Comparison of ENCODE assay signal across 9 mouse cellular contexts in the genomic region with DNA sequence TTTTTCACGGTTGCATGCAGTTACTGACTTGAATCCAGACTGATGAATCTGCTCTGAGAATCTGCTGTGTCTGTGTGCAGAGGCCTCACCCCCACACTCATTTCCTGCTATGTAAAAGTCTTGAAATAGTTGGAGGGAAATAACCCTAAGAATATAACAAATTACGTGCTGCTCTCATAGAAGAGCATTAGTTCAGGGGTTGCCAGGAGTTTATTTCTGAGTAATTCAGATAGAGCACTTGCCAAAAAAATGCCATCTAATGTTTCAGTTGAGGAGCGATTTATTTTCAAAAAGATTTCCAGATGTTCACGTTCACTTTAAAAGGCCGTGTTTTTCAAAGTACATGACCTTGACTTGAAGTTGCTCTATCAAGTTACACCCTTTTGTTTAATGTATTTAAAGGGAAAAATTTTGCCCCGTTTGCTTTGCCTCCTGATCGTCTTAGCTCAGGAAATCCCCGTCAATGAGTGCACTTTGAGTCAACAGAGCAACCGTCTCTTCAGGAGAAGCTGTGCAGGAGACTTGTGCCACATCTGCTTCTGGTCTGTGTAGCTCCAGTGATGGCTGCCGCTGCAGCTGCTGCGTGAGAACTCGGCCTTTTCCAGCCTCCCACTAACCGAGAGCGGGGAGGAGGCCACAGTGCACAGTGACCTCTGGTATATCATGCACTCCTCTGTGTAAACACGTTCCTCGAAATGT. TPM values are rescaled to one million over a fixed set of nuclear protein-coding genes. Genes with fewer than 3 reads are reported as not detected.
A peak's percentile ranks its signal among the peaks of the same experiment; 100 is the strongest.
DNase-seq lines count a peak whose midpoint lies in the region; ATAC-seq and TF ChIP-seq lines count a peak whose summit lies in the region.
"Had no signal": no experiment of that assay in that cellular context is flagged by ENCODE, and none has a peak within 500 bp of the region (broad histone marks: within the 10 kb centered on the region; RNA-seq: fewer than 3 reads in every experiment).

No protein-coding gene starts in this region.

- H3K27me3 ChIP-seq in Patski, result no peaks in the 10 kb centered on the region
- no peaks in the 10 kb centered on the region for H3K27me3 ChIP-seq in heart, embryonic 12.5 days (replicated peaks)
- H3K27me3 ChIP-seq in limb, embryonic 15.5 days, result no peaks in the 10 kb centered on the region

- peak; percentile 84 for DNase-seq in heart, adult 11 months
- DNase-seq in heart, postnatal 4 days, result no peak
- DNase-seq in Patski (ENCODE audit: low read depth, low spot score), result peak; percentile 17
- no peak for DNase-seq in cerebellum, adult 18-20 months
- DNase-seq in thymus, adult 18-20 months, result no peak
- DNase-seq in cerebellum, adult 9-11 months, result no peak

- H3K9ac ChIP-seq in heart, embryonic 12.5 days, result no peak overlapping the region
- H3K9ac ChIP-seq in limb, embryonic 15.5 days, result no peak overlapping the region

- CTCF ChIA-PET in Patski (lab: Charles Lee), result no interaction called here

- ATAC-seq in Patski, result peak; percentile 60
- 0 out of 2 replicates have a peak, but pooled peaks have one; percentile 22 for ATAC-seq in heart, embryonic 12.5 days (ENCODE audit: insufficient number of reproducible peaks, low FRiP score)
- peak; percentile 63 for ATAC-seq in limb, embryonic 15.5 days (ENCODE audit: insufficient number of reproducible peaks, low FRiP score, low TSS enrichment, low read depth)

- POLR2A ChIA-PET in Patski (lab: Charles Lee), result no interaction called here

- H3K36me3 ChIP-seq in heart, embryonic 12.5 days, result no peaks in the 10 kb centered on the region
- no peaks in the 10 kb centered on the region for H3K36me3 ChIP-seq in limb, embryonic 15.5 days

- 45% methylated on average over 16 of the region's 16 CpGs for WGBS in heart, embryonic 12.5 days
- 12% methylated on average over 16 of the region's 16 CpGs for WGBS in limb, embryonic 15.5 days

- H3K4me3 ChIP-seq in heart, embryonic 12.5 days, result no peak overlapping the region
- no peak overlapping the region for H3K4me3 ChIP-seq in limb, embryonic 15.5 days

- H3K9me3 ChIP-seq in heart, embryonic 12.5 days (replicated peaks), result no peaks in the 10 kb centered on the region
- no peaks in the 10 kb centered on the region for H3K9me3 ChIP-seq in limb, embryonic 15.5 days

- in situ Hi-C loops in Patski (cut with MboI; ENCODE audit: low pct_unique_long_range_greater_than_20kb), result no loop called here

- peak overlapping the region; percentile 10; the same call in 1 of the 2 replicates for H3K4me2 ChIP-seq in heart, embryonic 12.5 days
- H3K4me2 ChIP-seq in limb, embryonic 15.5 days, result 0 out of 2 replicates have a peak overlapping the region, but pooled peaks have one; percentile 7

- H3K4me1 ChIP-seq in heart, embryonic 12.5 days (replicated peaks), result no peaks in the 10 kb centered on the region
- H3K4me1 ChIP-seq in limb, embryonic 15.5 days, result peaks cover 14% of the 10 kb centered on the region; the same call in 1 of the 2 replicates

- TF ChIP-seq CTCF in Patski (IDR thresholded peaks at IDR 0.05), result no peak

- peak overlapping the region; percentile 57 for H3K27ac ChIP-seq in heart, embryonic 12.5 days (ENCODE audit: poor library complexity, severe bottlenecking)
- peak overlapping the region; percentile 85 for H3K27ac ChIP-seq in limb, embryonic 15.5 days
- H3K27ac ChIP-seq: macrophage had no signal

RNA-seq across cellular contexts. Expression of gene Sec61g, which starts 50.9 kb away (rescaled TPM):
- total RNA-seq in heart, postnatal 4 days (2021), result 1 to 10 TPM; 4.6 to 5.4 TPM
- polyA plus RNA-seq in Patski (2021), result 18.1 TPM
- 27.1 and 31.6 TPM in 2 replicates for polyA plus RNA-seq in heart, embryonic 12.5 days (2016; fragmentation: Nextera tagmentation; extraction: Ambion mirVana)
- 35.6 and 40.3 TPM in 2 replicates for polyA plus RNA-seq in limb, embryonic 15.5 days (2015; fragmentation: Nextera tagmentation; extraction: Ambion mirVana)

Comparison
In these comparisons a context has a peak if more than half of its experiments do, and no peak if none do; other contexts are left out.
1. DNase-seq: peak in heart, adult 11 months (single experiment) and Patski (single experiment); none in heart, postnatal 4 days (single experiment), cerebellum, adult 18-20 months (0 of 2), thymus, adult 18-20 months (0 of 2) and cerebellum, adult 9-11 months (single experiment).
2. Peak in every context shown above with its lines, with median percentiles within 50 percentile points of each other: ATAC-seq.